Mouse (Mus musculus): ENCODE data around the gene Apol8.

Apol8 gene

GRCm38 (mm10) chr15:77756848-77757247, at the start of gene Apol8:
Gene Apol8, minus strand, starts transcription at chr15:77757003.
- peak; percentile 71 for DNase-seq (ENCODE audit: low spot score)

DNA sequence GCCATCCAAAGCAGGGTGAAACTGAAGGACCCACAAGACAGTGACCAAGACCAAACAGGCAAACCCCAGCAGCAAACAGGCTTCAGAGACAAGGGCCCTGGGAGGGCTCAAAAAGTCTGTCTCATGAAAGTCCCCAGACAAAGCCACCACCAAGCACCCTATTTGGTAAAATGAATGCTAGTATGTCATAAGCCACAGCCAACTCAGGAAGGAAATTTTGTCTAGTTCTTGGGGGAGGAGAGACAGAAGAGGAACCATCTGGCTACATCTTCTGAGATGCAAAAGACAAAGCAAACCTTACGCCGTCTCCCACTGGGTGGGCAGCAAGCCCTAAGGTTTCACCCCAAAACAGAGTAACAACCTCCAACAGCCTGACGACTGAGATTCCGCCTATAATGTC, 48.9 kb upstream of the Apol8 start:
- no peak for DNase-seq (ENCODE audit: low spot score)

GRCm38 (mm10) chr15:77804949-77805348, 48.1 kb upstream of the Apol8 start:
- no peak for DNase-seq (ENCODE audit: low spot score)

DNA sequence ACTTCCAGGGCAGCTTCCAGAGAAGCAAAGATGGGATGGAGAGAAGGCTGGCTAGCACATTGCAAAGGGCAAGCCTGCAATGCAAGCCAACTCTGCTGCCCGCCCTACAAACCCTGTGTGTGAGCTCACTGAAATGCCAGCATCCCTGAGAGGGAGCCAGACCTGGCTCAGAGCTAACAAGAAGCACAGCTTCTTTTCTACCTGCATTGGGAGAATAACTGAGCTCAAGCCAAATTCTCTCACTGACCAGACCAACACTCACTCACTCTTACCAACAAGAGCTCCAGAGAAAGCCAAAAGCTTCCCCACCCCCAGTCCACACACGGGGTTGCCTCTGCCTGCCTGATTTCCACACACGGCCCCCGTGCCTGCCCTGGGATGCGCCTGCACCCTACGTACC, 47.7 kb upstream of the Apol8 start:
- DNase-seq (ENCODE audit: low spot score), result no peak

DNA sequence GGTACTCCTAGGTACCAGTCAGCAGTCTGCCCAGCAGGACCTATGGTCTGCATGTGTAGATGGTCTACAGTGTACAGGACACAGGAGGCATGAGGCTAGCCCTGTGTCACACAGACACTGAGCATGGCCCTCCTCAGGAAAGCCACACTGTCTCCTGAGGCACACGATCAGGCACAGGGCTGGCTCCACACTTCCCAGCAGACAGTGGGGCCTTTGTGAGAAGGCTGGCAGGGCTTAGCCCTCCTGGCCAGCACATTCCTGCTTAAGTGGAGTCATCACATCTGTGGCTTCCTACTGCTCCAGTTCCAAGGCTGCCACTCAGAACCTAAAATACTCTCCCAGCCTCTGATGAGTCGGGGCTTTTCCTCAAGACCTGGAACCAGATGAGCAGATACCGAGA, 46.9 kb upstream of the Apol8 start:
- no peak for DNase-seq (ENCODE audit: low spot score)

- DNase-seq (ENCODE audit: low spot score), result no peak
Measured at GRCm38 (mm10) chr15:77802992-77803391, 46.2 kb upstream of the Apol8 start.

DNA sequence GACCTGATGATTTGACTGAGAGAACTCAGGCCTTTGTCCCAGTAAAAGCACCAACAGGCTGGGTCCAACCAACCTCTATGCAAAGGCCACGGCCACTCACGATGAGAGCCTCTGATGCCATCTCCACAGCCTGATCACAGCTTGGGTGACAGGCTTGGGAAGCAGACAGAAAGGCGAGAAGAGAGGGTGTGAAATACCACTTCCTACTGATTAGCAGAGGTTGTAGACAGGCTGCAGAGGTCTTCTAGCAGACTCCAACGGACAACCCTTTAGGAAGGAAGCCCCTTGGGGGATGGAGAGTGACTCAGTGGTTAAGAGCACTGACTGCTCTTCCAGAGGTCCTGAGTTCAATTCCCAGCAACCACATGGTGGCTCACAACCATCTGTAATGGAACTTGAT, 44.4 kb upstream of the Apol8 start:
- DNase-seq (ENCODE audit: low spot score), result no peak

DNA sequence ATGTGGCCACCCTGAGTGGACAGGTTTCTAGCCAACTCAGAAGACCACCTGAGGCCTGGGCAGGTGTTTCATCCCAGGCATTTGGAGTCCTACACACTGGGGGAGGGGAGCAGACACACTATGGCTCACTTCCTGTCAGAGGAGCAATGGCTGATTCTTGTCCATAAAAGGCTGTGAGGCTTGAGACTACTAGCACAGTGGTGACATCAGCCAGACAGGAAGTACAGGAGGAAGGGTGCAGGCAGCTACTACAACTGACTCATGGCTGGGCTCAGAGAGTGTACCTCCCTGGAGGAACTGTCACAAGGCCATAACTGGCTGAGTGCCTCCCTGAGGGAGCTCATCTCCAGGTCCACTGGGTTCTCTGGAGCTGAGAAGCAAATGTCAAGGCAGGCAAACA, 43.7 kb upstream of the Apol8 start:
- DNase-seq (ENCODE audit: low spot score), result peak; percentile 64

DNA sequence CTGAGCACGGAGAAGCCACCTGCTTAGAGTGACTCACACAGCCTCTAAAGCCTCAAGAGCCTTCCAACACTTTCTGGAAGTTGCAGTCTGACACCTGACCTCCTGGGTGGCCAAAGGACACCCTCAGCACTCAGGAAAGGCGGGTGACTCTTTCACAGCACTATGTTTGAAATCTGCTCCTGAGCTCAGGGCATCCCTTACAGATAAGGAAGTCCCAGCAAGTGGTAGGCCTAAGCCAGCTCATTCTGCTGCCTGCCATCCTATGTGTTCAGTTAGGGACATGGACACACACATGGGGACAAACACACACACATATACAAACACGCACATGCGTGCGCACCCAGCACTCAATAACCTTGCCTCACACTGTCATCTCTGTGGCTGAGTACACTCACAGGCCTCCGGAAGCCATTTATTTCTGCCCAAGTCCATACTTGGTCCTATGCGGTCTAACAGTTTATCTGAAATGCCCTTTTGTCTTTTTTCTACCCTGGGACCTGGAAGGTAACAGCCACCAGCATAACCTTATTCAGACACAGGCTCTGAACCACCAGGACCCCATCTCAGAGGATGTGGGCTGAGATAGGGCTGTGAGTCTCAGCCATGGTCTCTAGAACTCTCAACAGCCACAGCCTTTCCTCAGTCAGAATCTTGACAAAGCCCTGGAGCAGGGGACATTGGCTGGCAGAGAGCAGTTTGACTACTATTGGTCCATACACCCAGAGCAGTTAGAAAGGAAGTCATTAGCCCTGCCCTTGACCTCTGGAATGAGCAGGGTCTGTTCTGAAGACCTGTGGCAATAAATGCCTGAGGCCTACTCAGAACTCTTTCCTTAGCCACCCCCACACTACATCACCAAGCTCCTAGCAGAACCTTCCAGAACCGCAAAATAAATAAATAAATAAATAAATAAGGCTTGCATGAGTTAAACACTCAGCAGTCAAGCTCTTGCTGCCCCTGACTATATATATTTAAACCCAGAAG, 43.0 kb upstream of the Apol8 start:
- no peak for DNase-seq (ENCODE audit: low spot score)

GRCm38 (mm10) chr15:77798664-77799490, 42.1 kb upstream of the Apol8 start:
- DNase-seq (ENCODE audit: low spot score), result no peak

DNA sequence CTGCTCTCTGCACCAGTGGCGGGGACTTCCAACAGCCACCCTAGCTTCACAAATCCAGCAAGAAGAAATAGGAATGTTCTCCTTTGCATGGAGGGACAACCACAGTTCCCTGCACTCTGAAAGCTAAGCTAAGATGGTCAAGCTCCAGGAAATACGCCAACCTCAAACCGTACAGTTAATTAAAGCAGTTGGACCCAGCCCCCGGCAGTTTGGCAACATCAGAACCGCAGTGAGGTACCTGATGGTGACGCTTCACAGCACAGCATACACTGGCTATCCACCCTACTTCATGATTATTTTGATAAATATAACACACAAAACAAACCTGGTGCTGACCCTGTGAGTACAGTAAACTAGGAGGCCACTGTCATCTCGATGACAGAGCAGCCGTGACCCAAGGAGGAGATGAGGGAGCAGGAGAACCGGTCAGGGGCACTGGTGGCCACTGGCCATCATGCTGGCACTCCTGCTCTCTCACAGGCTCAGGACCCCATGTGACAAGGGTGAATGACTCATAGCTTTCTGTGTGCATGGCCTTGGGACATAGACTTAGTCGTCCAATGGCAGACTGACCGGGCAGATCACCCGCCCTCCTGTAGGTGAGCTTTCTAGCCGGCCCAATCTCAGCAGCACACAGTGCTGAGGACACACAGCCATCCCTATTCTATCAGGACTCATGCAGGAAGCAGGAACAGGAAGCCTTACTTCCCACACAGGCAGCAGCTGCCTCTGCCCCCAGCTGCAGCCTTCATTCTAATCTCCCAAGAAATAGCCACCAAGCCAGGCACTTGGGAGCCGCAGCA, 41.0 kb upstream of the Apol8 start:
- no peak for DNase-seq (ENCODE audit: low spot score)

DNA sequence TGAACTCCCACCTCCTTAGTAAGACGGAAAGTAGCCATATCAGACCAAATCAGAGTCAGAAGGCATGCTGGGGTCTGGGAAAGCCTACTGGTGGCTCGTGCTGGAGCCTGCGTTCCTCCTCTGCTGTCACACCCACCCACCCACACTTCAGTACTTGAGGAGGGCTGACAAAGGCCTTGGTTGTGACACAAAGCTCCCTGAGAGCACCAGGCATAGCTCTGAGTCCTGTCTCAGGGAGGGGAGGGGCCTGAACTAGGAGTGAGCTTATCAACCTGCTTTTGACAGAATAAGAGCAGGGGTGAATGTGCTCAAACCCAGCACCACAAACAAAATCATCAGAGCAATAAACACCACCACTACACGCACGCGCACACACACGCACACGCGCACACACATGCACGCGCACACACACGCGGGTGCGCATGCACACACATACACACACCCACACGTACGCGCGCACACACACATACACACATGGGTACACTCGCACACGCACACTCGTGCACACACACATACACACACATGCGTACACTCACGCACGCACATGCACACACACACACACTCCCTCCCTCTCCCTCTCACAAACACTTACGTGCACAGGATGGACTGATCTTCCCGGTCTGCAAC, 39.7 kb upstream of the Apol8 start:
- no peak for DNase-seq (ENCODE audit: low spot score)

DNA sequence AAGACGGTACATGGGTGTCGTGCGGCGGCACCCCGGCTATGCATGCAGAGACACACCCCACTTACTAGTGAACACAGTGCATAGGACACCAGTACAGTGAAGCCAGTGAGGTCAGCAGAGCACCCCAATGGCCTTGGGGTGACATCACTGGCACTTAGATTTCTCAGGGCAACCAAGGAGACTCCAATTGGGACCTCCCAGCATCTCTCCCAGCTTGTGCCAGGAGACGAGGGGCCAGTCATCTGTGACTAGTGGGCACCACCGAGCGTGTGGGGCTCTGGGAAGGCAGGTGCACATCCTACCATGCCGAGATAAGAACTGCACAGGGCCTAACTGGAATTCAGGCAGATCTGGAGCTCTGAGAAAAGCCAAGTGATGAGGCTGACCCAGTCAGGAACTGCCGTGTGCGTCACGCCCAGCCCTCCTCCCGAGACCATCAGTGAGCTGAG, 38.1 kb upstream of the Apol8 start:
- no peak for DNase-seq (ENCODE audit: low spot score)

- no peak for DNase-seq (ENCODE audit: low spot score)
Measured at GRCm38 (mm10) chr15:77794138-77794907, 37.5 kb upstream of the Apol8 start.

DNA sequence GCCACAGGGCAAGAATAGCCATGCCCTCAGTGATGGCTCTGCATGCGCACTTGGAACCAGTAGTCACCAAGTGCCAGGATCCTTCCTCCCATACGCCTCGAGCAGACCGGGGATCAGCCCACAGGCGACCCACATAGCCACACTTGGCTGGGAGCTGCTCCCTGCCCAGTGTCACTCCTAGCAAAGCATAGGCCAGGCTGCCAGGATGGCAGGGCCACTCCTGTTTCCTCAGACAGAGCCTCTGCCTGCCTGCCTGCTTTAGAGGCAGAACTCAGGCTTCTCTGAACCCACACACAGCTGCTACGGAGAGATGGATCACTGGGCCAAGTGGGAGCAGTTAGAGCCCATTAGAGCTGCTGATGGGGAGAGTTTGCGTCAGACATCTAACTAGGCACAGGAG, 36.8 kb upstream of the Apol8 start:
- peak; percentile 63 for DNase-seq (ENCODE audit: low spot score)

DNA sequence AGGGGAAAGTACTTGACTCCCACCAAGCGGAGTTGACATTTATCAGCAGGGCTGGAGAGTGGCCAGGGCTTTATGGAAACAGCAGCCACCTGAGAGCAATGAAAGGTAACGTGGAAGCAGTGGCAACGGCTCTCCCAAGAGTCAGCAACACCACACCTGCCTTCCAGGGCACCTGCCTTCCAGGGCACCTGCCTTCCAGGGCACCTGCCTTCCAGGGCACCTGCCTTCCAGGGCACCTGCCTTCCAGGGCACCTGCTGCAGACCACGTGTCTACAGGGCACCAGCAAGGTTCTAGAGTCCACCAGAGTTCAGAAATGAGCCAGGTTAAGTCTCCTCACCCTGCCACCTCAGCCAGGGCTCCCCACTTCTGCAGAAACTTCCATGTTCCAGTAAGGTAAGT, 36.3 kb upstream of the Apol8 start:
- DNase-seq (ENCODE audit: low spot score), result no peak

DNA sequence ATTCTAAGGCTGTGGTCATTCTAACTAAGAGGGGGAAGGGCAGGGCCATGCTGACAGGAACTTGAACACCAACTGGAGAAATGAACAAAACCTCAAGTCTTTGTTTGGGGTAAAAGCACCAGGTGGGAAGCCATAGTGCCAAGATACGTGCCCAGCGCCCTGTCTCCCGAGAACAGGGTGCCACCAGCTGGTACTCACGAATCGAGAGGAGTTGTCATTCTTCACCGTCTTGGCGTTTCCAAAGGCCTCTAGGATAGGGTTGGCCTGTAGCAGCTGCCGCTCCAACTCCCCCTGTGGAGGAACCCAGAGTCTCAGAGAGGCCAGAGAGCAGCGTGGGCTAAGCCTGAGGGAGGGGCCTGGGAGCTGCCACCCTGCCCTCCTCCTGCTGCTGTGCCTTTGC, 35.3 kb upstream of the Apol8 start:
- DNase-seq (ENCODE audit: low spot score), result no peak

DNA sequence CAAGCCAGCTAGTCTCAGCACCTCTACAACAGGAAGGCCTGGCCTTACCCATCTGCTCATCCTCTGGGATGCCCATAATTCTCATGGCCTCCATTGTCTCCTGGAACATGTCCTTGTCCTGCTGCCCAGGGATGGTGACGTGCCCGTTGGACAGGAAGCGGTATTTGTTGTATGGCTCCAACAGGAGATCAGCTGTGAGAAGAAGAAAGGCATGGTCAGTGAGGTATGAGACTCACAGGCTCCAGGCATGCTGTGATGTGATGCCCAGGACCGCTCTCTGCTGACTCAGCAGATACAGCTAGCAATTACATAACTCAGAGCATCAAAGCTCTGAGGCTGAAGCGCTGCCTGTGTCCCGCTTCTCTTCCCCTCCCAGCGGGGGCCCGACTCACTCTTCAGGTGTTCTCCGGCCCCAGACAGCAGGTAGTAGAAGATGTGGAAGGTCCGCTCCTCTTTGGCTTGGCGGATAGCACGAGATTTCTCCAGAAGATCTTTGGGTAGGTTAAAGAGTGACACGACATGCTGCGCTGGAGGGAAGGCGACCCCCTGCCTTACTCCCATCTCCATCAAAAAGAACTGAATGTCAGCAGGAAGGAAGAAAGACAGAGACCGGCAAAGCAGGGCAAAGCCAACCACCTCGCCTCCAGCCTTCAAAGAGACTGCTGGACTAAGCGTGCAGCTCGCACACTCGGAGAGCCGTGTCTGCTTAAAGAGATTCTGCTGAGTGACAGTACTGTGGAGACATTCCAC, 34.0 kb upstream of the Apol8 start:
- no peak for DNase-seq (ENCODE audit: low spot score)

- no peak for DNase-seq (ENCODE audit: low spot score)
Measured at GRCm38 (mm10) chr15:77789186-77789585, 32.4 kb upstream of the Apol8 start.

GRCm38 (mm10) chr15:77788356-77788755, 31.6 kb upstream of the Apol8 start:
- no peak for DNase-seq (ENCODE audit: low spot score)
